Mouse (Mus musculus) layer of hippocampus, postnatal 36 days (tissue): ENCODE results near the gene Dnm1. TPM values are rescaled to one million over a fixed set of nuclear protein-coding genes. Genes with fewer than 3 reads are reported as not detected.
A peak's percentile ranks its signal among the peaks of the same experiment; 100 is the strongest.
"Not testable (repeated sequence)": the region's sequence is repeated elsewhere in the genome, so short reads cannot be mapped to it uniquely, and the experiment has no call there.

ENCODE experiments used
- DNase-seq, 2 experiments: peaks; one replicate each; pipeline ENCODE4 v3.0.0; 2022
- total RNA-seq, 2 experiments: library from RNA; stranded (reverse); gene quantifications; 2 replicates each; pipeline ENCODE4 v1.2.3; 2021

The Dnm1 gene
- total RNA-seq, 2 experiments from 2014 or later, result 1,246 to 1,312 TPM

- no peak for DNase-seq
These were observed 41.5 kb downstream of the Dnm1 start for GRCm38 (mm10) chr2:32311443-32312317.

- no peak for DNase-seq
These were observed 42.9 kb downstream of the Dnm1 start for GRCm38 (mm10) chr2:32310096-32310845.

- DNase-seq, result no peak
These were observed 44.1 kb downstream of the Dnm1 start for GRCm38 (mm10) chr2:32308870-32309568.

DNA sequence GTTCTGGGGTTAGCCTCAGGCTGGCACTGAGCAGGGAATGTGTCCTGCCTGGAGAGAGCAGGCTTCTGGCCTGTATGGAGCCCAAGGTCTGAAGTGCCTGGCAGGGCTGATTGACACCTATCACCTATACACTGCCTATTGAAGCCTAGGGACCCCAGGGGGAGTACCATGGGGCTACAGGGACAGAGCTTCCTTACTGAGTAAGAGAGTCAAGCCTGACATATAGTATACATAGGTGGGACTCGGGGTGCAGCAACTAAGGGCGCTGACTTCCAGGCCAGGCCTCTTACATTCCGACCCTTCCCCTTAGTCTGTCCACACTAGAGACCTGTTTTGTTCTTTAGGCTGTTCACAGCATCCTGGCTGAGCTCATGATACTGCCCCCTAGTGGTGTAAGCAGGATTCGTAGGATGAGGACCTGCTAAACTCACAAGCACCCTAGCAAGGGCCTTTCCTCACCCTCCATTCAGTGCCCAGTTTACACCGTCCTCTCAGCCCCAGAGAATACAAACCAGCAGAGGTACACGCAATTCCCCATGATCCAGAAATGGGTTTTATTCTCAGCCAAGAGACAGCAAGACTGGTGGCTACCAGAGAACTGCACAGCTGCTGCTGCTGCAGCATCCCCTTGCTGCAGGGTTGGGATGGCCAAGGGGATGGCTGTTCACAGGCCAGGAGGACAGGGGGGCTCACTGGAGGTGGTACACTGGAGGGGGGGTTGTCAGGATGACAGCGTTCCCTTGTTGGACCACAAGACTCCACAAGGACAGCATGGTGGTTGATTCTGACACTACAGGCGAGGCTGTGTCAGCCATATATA lies 45.0 kb downstream of the Dnm1 start:
- DNase-seq, result no peak

DNA sequence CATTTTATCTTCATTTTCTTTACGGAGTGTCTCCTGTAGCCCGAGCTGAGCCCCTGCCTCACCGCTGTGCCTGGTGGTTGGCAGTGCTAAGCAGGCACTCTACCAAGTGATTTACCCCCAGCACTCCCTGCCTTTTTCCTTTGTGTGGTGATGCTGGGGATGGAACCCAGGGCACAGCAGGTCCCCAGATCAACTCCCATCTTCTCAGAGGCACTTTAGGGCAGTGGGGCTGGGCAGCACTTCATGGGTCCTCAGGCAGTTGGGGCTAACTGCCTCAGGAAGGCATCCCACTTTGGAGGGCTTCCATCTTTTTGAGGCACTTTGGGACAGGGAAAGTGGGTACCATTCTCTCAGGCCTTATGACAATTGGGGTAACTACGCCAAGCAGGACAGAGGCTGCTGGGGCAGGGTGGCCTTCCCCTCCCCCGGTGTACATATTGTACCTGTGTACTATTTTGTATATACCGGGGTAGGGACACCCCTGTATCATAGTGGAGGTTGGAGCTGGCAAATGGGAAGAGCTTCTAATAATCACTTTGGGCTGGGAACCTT lies 45.8 kb downstream of the Dnm1 start:
- no peak for DNase-seq

- no peak for DNase-seq
These were observed 47.0 kb downstream of the Dnm1 start for GRCm38 (mm10) chr2:32306176-32306575.

DNA sequence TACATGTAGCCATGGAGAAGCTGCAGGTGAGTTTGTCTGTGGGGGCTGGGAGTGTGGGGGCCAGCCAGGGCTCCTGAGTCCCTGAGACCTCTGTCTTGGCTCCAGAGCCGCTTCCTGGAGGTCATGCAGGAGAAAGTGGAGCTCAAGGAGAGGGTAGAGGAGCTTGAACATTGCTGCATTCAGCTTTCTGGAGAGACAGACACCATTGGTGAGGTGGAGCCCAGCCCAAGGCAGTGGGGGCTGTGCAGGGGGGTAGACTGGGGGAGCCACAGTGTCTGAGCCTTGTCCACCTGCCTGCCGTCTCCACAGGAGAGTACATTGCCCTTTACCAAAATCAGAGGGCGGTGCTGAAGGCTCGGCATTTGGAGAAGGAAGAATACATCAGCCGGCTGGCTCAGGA lies 47.5 kb downstream of the Dnm1 start:
- DNase-seq, result no peak

GRCm38 (mm10) chr2:32304145-32304832 lies 48.8 kb downstream of the Dnm1 start:
- no peak for DNase-seq

- DNase-seq, result no peak
These were observed 50.2 kb downstream of the Dnm1 start for GRCm38 (mm10) chr2:32302952-32303351.

- DNase-seq, result peak in 1 of 2 experiments; percentile 19
These were observed 53.7 kb downstream of the Dnm1 start for GRCm38 (mm10) chr2:32299469-32299868.

DNA sequence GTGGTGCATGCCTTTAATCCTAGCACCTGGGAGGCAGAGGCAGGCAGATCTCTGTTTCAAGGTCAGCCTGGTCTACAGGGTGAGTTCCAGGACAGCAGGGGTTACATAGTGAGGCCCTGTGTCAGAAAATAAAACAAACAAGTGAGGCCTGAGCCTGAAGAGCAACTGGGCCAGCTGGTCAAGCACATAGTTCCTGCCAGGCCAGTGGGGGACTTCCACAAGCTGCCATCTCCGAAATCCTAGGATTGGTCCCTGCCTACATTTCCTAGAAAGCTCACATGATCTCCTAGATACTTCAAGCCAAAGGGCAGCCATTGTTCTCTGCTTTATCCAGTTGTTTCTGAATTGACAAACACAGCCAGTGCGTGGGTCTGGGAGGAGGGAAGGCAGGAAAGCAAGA lies 57.3 kb downstream of the Dnm1 start:
- not testable (repeated sequence) for DNase-seq

- no peak for DNase-seq
These were observed 57.9 kb downstream of the Dnm1 start for GRCm38 (mm10) chr2:32295285-32295684.

GRCm38 (mm10) chr2:32294348-32294747 lies 58.8 kb downstream of the Dnm1 start:
- no peak for DNase-seq

- no peak for DNase-seq
These were observed 63.6 kb downstream of the Dnm1 start for GRCm38 (mm10) chr2:32289578-32289977.

DNA sequence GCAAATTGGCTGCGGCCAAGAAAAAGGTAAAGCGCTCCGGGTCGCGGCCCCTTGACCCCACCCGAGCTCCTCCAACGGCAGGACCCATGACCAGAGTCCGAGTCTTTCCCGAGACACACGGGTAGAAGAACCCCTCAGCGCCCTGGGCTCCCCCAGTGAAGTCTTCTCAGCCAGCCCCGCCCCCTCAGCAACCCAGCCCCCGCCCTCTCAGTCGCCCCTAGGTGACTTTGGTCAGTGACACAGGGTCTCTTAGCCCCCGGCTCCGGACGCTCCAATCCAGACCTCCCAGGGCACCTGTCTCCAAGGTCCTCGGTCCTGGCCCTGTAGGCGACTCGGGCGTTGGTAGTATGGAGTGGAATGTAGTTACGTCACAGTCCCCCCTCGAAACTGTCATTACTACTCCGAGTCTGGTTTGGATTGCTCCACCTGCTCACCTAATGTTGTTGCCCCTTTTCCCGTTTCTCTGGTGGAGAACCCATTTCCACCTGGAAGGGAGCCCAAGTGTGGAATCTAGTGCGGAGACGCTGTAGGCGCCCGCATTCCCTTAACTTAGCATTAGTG lies 64.7 kb downstream of the Dnm1 start:
- DNase-seq, result no peak

DNA sequence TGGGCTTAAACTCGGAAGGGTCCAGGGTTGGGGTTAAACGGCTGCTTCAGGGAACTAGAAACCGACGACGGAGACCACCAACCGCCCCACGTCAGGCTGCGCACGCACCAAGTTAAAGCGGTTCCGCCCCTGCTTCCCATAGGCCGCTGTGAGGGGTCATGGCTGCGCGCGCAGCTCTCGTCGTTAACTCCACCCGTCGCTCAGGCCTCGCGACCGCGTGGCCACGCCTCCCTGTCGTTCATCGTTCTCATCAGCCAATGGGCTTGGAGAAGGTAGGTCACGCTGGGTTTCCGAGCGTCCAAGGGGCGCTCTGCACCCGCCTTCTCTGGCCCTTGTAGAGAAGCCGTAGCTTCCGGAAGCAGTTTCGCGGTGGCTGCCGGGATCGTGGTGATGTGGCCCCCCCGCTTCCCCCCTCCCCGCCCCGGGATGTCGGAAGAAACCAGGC lies 65.2 kb downstream of the Dnm1 start, which contains the start of gene Swi5:
Swi5 (minus strand) TSS at position 153 of the 445 bp plus-strand sequence.
- peak; percentile 94 to 95 for DNase-seq

DNA sequence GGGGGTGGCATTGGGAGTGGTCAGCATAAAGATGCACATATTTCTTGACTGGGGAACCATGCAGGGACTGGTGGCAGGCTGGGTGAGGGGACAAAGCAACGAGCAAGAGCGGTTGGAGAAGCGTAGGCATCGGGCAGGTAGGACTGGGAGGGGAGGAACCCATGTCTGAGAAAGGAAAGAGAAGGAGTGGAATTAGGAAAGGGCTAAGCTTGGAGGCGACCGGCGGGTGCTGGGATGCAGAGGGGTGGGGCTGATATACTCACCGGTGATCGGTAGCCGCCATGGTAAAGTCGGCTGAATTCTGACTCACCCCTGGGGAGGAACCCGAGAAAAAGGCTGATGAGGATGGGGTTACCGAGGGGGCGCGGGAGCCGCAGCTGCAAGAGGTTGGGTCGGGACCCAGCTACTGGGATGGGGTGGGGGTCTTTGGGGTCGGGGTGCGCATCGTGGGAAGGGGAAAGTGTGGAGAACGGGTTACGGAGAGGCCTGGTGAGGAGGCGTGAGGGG lies 65.8 kb downstream of the Dnm1 start, which contains the start of gene Golga2:
Golga2 (plus strand) TSS at position 51 of the 507 bp plus-strand sequence.
- DNase-seq, result peak in 1 of 2 experiments; percentile 11

DNA sequence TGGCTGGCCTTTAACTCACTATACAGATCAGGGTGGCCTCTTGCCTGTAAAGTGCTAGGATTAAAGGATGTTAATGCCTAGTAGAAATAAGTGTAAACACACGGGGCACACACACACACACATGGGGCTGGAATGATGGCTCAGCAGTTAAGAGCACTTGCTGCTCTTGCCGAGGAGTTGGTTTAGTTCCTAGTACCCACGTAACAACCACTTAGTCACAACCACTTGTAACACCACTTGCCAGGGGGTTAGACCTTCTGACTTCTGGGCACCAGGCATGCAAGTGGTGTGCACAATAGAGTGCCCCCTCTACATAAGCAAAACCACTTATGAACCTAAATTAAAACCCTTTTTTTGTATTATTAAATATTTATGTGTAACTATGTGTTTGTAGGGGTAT lies 69.2 kb downstream of the Dnm1 start:
- no peak for DNase-seq

DNA sequence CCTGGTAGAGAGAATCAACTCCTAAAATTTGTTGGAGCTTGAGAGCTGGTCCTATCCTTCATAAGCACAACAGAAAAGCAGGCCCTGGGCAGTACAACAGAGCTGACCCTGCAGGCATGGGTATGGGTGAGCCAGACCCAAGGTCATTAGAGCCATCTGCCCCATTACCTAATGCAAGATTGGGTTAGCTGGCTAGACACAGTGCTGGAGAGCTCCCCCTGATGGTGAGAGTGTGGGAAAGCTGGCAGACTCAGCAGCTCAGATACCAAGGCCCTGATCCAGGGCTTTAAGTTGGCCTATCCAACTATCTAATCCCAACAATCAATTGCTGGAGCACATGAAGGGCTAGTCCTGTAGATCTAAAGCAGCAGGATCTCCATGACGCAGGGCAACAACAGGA lies 70.4 kb downstream of the Dnm1 start:
- DNase-seq, result peak; percentile 17 to 26

DNA sequence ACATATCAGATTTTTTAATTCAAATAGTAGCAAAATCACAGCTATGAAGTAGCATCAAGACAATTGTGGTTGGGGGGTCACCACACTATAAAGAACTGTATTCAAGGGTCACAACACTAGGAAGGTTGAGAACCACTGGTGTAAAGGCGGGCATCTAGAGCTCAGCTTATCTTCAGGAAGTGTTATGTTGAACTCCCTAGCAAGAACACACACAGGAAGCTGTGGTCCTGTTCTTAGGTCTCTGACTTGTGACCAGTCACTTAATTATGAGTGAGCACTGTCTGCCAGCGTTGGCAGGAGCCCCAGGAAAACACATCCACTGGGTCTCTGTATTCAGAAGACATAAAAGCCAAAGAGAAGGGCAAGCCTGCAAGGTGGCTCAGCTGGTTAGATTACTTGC lies 70.8 kb downstream of the Dnm1 start:
- DNase-seq, result no peak
